Mouse (Mus musculus) testis, postnatal 14 days (tissue): Measurements from ENCODE around the gene Pip4k2a.
"Not testable (repeated sequence)": the region's sequence is repeated elsewhere in the genome, so short reads cannot be mapped to it uniquely, and the experiment has no call there.

Source experiments
- DNase-seq: peaks from one replicate; pipeline ENCODE4 v3.0.0; 2021; ENCODE audit warnings: low spot score

Pip4k2a gene

GRCm38 (mm10) chr2:18897742-18898256, 100.1 kb downstream of the Pip4k2a start:
- no peak for DNase-seq

- no peak for DNase-seq
Observed at GRCm38 (mm10) chr2:18896015-18896414, 101.9 kb downstream of the Pip4k2a start.

GRCm38 (mm10) chr2:18893336-18893735, 104.6 kb downstream of the Pip4k2a start:
- not testable (repeated sequence) for DNase-seq

- no peak for DNase-seq
Observed at GRCm38 (mm10) chr2:18891991-18892537, 105.9 kb downstream of the Pip4k2a start.

- no peak for DNase-seq
Observed at GRCm38 (mm10) chr2:18890227-18891001, 107.5 kb downstream of the Pip4k2a start.

GRCm38 (mm10) chr2:18884277-18884676, 113.6 kb downstream of the Pip4k2a start:
- DNase-seq = no peak

GRCm38 (mm10) chr2:18874626-18875025, 123.3 kb downstream of the Pip4k2a start:
- DNase-seq = no peak

- DNase-seq = no peak
Observed at GRCm38 (mm10) chr2:18874063-18874462, 123.9 kb downstream of the Pip4k2a start.

- no peak for DNase-seq
Observed at GRCm38 (mm10) chr2:18873440-18873839, 124.5 kb downstream of the Pip4k2a start.

GRCm38 (mm10) chr2:18872797-18873196, 125.1 kb downstream of the Pip4k2a start:
- no peak for DNase-seq

GRCm38 (mm10) chr2:18871087-18871486, 126.8 kb downstream of the Pip4k2a start:
- DNase-seq = no peak

- DNase-seq = no peak
Observed at GRCm38 (mm10) chr2:18867069-18867468, 130.9 kb downstream of the Pip4k2a start.

GRCm38 (mm10) chr2:18864719-18865118, 133.2 kb downstream of the Pip4k2a start:
- no peak for DNase-seq

- no peak for DNase-seq
Observed at GRCm38 (mm10) chr2:18861607-18862158, 136.2 kb downstream of the Pip4k2a start.

GRCm38 (mm10) chr2:18860686-18861085, 137.2 kb downstream of the Pip4k2a start:
- no peak for DNase-seq

- DNase-seq = no peak
Observed at GRCm38 (mm10) chr2:18857952-18858351, 140.0 kb downstream of the Pip4k2a start.

- DNase-seq = no peak
Observed at GRCm38 (mm10) chr2:18856461-18856860, 141.5 kb downstream of the Pip4k2a start.

GRCm38 (mm10) chr2:18855246-18855645, 142.7 kb downstream of the Pip4k2a start:
- DNase-seq = no peak

- DNase-seq = no peak
Observed at GRCm38 (mm10) chr2:18853345-18853744, 144.6 kb downstream of the Pip4k2a start.

GRCm38 (mm10) chr2:18850657-18851056, 147.3 kb downstream of the Pip4k2a start:
- DNase-seq = no peak

GRCm38 (mm10) chr2:18848074-18848629, 149.8 kb downstream of the Pip4k2a start:
- no peak for DNase-seq

GRCm38 (mm10) chr2:18842527-18842926, 155.4 kb downstream of the Pip4k2a start:
- no peak for DNase-seq

- DNase-seq = no peak
Observed at GRCm38 (mm10) chr2:18841051-18841450, 156.9 kb downstream of the Pip4k2a start.
